Mouse (Mus musculus) lung, adult 18-20 months (tissue): ENCODE results near the gene Ankrd52.

Experiments
- DNase-seq, 2 experiments: peaks; one replicate each; pipeline ENCODE4 v3.0.0; 2022; ENCODE audit warnings: mixed read lengths in 2 of 2

The Ankrd52 gene

GRCm38 (mm10) chr10:128408591-128409535, 31.9 kb downstream of the Ankrd52 start:
- peak; percentile 23 to 24 for DNase-seq

- DNase-seq: peak; percentile 99
Observed at GRCm38 (mm10) chr10:128409692-128410559, 33.0 kb downstream of the Ankrd52 start.

- no peak for DNase-seq
Observed at GRCm38 (mm10) chr10:128410560-128410845, 33.6 kb downstream of the Ankrd52 start.

- peak; percentile 96 to 97 for DNase-seq
Observed at GRCm38 (mm10) chr10:128411211-128412054, 34.5 kb downstream of the Ankrd52 start, which contains the start of the genes Nabp2 and Rnf41. Gene Nabp2 (minus strand): TSS chr10:128411492. Gene Rnf41 (plus strand): TSS chr10:128411657.

GRCm38 (mm10) chr10:128412055-128412381, 35.1 kb downstream of the Ankrd52 start:
- no peak for DNase-seq

GRCm38 (mm10) chr10:128412558-128412957, 35.6 kb downstream of the Ankrd52 start:
- no peak for DNase-seq

GRCm38 (mm10) chr10:128413076-128413475, 36.2 kb downstream of the Ankrd52 start:
- no peak for DNase-seq

GRCm38 (mm10) chr10:128414848-128415247, 37.9 kb downstream of the Ankrd52 start:
- no peak for DNase-seq

GRCm38 (mm10) chr10:128422426-128422825, 45.5 kb downstream of the Ankrd52 start:
- no peak for DNase-seq

- DNase-seq: no peak
Observed at GRCm38 (mm10) chr10:128424604-128425003, 47.7 kb downstream of the Ankrd52 start.

GRCm38 (mm10) chr10:128425260-128425659, 48.3 kb downstream of the Ankrd52 start:
- no peak for DNase-seq

GRCm38 (mm10) chr10:128429052-128429451, 52.1 kb downstream of the Ankrd52 start:
- DNase-seq: no peak

GRCm38 (mm10) chr10:128429454-128429853, 52.5 kb downstream of the Ankrd52 start:
- no peak for DNase-seq

GRCm38 (mm10) chr10:128433417-128433816, 56.5 kb downstream of the Ankrd52 start:
- no peak for DNase-seq

- no peak for DNase-seq
Observed at GRCm38 (mm10) chr10:128434681-128435080, 57.8 kb downstream of the Ankrd52 start.

GRCm38 (mm10) chr10:128435186-128435823, 58.4 kb downstream of the Ankrd52 start:
- peak; percentile 59 to 69 for DNase-seq

- no peak for DNase-seq
Observed at GRCm38 (mm10) chr10:128435873-128436272, 59.0 kb downstream of the Ankrd52 start.

- DNase-seq: no peak
Observed at GRCm38 (mm10) chr10:128436376-128436775, 59.5 kb downstream of the Ankrd52 start.

- peak in 1 of 2 experiments; percentile 28 for DNase-seq
Observed at GRCm38 (mm10) chr10:128438675-128439279, 61.9 kb downstream of the Ankrd52 start.

GRCm38 (mm10) chr10:128440407-128440806, 63.5 kb downstream of the Ankrd52 start:
- DNase-seq: no peak

- DNase-seq: no peak
Observed at GRCm38 (mm10) chr10:128441324-128442119, 64.6 kb downstream of the Ankrd52 start.
